Mouse (Mus musculus) cerebellum, postnatal 25 days (tissue): ENCODE measurements at regions not wholly inside any gene's neighbourhood (a gene's known extent, or its start where the extent isn't known, plus 50 kb on each side); places are given as distances from the start of the nearest gene placed in this dataset.

Experiments used
- DNase-seq, 2 experiments: peaks; one replicate each; pipeline ENCODE4 v3.0.0; 2021; ENCODE audit warnings: mixed read lengths in 2 of 2

DNA sequence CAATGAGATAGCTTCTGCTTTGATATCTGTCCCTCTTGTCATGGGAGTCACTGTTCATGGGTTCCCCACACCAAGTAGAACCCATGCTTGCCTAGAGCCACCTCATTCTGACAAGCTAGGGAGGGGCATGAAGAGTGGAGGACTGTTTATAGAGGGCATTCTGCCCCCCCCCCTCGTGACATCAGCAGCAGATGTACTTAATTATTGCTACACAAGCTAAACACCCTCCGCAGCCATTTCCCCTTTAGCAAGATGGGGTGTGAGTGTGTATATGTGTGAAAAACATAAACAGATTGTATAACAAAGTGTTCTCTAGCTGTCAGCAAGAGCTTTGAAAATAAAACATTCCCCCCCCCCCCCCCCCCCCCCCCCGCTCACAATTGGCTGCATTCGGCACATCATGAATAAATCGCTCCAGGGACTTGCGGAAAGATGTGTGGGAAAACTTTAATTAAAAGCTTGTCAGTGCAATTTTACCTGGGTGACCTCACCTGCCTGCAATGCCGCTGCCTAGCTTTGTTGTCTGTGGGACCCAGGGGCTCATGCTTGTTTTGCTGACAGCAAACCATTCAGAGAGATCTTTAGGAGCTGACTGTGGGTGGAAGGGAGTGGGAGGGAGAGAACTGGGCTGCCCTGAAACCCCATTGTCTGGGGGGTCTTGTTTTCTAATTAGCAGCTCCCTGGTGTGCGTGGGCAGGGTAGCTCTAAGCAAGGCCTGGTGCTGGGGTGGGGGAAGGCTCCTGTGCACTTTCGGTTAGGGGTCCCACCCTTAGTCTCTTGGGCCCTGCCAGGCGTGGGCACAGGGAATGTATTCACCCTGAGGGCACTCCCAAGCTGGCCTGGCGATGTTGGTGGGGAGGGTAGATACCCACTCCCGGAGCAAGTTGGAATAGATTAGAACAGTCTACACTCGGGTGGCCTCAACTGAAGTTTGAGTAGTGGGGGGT is 63.4 kb downstream of the Irx2 start:
- no peak for DNase-seq

- no peak for DNase-seq
Measured at GRCm38 (mm10) chr13:72707469-72707868, 78.8 kb downstream of the Irx2 start.

GRCm38 (mm10) chr13:72708728-72709127 is 80.1 kb downstream of the Irx2 start:
- DNase-seq = no peak

DNA sequence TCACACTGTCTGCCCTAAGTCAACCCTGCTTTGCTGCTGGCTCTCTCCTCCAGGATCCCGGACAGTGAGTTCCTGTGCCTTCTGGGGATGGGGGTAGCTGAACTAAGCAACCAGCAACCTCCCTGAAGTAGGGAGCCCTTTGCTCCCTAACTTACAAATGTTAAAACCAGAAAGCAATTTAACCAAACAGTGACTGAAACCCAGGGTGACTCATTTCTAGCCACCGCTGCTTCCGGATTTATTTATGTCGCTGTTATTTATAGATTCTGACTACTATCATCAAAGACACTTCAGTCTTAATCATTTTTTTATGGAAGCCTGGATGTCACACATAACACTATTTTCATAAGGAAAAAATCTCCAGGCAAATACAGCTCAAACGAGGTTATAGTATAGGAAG is 81.4 kb downstream of the Irx2 start:
- no peak for DNase-seq

DNA sequence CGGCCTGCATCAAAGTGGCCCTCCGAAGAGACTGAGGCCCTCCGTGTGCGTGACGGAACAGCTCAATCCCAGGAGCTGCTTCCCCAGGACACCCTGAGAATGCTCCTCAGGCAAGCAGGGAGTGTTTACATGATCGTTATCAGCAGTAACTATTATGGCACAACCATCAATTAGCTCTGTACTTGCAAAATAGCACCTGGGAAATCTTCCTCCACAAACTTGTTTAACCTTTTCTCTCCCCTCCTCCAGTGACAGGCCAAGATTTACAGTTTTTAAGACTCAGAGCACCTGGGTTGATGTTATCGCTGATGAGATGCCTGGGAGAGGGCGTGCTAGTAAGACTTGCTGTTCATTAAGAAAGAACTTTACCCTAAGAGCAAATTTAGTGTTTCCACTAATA is 82.5 kb downstream of the Irx2 start:
- DNase-seq = no peak

DNA sequence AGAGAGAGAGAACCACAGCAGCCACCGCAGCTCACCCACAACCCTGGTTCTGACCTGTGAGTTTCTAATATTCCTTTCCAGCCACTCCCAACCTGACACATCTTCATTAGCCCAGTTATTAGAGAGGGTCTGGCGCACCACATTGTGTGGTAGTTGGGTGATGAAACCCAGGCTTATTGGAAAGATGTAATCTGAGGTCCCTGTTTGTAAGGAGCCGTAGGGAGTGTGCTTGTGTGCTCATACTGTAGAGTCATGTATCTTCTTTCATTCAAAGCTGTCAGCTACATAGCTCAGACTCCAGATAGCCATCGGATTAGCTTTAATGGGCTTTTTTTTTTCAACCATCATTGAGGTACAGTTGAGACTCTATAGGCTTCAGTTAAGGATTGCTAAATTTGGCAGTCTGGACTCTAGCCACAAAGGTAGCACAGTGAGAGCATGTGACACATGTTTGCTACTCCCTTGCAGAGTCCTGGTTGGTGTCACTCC is 83.3 kb downstream of the Irx2 start:
- DNase-seq = no peak

DNA sequence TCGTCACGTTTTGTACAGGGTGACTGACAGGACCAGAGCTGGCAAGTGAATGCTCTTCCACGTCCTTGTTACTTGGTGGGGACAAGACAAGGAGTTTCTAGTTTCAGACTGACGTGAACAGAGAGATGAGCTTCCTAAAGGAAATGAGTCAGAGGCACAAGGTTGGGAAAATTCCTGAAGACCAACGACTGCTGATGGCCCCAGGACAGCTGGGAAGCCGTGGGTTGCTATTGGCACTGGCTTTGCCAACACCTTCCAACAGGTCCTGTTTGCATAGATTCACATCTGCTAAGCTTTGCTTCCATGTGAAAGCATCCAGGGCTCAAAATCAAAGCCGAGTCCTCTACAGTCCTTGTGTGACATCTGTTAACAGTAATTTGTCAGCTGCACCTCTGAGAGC is 86.2 kb downstream of the Irx2 start:
- DNase-seq = no peak

DNA sequence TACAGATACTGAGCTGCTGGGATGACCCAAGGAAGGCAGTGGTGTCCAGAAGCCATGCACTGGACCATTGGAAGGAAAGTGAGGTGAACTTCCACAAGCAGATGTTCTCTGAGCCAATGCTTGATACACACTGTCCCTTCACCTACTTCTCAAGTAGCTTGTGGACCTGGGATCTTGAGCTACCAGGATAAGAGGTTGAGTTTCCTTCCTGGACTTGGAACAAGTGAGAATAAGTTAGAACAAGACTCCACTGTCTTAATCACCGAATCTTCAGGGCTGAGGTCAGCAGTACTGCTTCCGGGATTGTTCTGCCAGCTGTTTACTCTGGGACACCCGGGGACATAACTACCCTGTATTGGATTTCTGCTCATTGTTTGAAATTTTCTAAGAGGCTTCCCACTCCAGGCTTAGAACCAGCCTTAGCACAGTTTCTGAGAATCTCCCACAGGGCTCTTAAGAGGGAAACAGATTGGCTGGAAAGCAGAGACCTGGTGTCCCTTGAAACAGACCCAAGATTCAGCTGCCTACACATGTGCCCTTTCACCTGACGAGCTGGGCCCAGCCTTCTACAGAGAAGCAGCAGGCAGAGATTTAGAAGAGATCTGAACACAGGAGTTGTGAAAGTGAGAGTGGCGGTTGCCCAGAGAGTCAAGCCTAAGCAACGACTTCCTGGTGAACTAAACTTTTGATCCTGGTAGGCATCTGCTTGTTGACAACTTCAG is 87.5 kb downstream of the Irx2 start:
- DNase-seq = no peak

- DNase-seq = peak; percentile 25 to 29
Measured at GRCm38 (mm10) chr13:72727126-72727525, 98.5 kb downstream of the Irx2 start.

DNA sequence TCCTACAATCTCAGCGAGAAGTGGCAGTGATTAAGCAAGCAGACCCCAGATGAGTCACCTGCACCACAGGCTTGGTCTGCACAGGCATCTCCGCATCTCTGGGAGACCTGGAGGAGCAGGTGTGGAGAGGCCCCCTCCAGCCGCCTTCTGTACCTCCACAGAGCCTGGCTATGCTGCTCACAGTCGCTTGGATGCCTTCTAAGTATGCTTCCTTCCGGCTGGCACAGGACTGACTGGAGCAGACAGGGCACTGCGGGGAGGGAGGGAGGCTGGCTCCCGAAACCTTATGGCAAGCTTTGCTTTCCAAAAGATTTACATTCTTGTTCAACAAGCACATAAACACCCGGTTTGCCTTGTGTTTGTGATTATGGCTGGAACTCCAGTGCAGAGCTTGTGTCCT is 107.3 kb downstream of the Irx2 start:
- peak; percentile 75 to 84 for DNase-seq

DNA sequence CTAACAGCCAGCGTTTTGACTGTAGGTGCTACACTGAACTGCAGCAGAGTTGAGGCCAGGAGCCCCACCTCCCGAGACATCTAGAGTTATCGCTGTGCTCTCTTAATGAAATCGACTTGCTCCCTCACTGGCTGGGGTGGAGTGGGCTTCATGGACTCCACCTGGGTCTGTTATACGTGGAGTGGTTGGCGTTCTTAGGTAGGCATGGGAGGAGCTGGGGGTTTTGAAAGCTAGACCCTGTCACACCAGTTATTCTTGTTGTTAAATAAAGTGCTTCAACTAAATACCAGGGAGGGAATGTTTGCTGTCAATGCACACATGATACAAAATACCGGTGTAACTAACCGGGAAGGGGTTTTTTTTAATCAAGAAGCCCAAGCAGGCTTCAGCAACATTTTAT is 108.4 kb downstream of the Irx2 start:
- no peak for DNase-seq

DNA sequence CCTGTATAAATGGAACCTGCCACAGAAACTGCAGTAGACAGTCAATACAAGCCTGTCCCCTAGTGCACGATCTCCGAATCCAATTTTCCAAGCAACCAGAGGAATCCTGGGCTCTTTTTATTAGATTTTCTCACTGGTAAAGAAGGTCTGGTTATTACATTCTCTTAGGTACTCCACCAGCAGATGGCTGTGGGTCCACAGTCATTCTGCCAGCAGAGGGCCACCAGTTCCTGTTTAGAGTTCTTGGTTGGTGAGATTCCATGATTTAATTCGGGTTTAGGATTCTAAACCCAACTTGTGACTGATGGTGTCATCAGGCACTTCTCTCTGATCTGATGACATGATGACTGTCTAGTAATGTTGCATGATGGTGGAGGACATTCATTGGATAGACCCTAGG is 118.6 kb downstream of the Irx2 start:
- peak in 1 of 2 experiments; percentile 21 for DNase-seq

GRCm38 (mm10) chr13:72755036-72755435 is 126.4 kb downstream of the Irx2 start:
- peak; percentile 54 to 77 for DNase-seq

DNA sequence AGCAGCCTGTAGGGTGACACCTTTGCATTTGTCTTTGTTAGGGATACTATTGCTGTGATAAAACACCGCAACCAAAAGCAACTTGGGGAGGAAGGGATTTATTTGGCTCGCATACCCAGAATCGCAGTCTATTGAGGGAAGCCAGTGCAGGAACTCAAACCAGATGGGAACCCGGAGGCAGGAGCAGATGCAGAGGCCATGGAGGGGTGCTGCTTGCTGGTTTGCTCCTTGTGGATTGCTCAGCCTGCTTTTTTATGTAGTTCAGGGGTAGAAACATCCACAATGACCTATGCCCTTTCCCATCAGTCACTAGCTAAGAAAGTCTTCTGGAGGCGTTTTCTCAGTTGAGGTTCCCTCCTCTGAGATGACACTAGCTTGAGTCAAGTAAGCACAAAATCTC is 133.9 kb downstream of the Irx2 start:
- DNase-seq = no peak

- DNase-seq = no peak
Measured at GRCm38 (mm10) chr13:72763337-72763736, 134.7 kb downstream of the Irx2 start.

DNA sequence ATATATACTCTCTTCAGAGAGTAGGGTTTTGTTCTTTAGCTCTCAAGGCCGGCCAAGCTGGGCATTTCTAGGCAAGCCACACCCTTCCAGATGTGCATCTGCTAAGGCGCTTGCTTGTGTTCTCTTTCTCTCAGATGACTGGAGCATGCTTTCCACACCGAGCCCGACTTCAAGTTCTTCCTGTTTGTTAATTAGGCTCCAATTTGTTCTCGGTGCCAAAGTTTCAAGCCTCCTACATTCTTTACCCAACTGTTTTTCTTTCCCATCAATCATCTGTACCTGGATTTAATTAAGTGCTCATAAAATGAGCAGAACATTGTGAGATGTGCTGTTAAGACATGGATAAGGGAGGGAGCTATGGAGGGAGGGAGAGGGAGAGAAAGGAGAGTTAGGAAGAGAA is 138.7 kb downstream of the Irx2 start:
- no peak for DNase-seq

DNA sequence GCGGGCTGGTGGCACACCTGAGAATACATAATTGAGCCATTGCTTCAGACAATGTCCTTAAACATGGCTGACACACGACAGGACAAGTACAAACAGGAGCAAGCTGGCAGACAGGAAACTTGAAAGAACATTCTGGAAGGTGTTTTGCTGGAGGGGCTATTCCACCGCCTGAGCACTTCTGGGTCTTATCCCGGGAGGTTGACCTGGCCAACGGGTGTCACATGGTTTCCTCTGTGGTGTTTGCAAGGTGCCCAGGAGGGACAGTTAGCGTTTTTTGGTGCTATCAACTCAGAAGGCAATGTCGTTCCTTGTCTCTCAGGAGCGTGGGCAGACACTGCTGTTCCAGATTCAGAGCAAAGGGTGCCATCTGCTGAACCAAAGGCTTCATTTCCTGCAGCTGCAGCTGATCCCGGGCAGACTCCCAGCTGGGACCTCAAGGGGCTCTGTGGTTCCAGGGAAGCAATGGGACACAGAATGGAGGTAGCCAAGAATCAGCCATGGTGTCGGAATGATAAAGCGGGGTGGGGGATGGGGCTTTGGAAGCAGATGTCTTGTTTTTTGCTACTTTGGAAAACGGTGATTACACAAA is 140.5 kb downstream of the Irx2 start:
- DNase-seq = peak; percentile 10 to 26

GRCm38 (mm10) chr13:72783026-72783726 is 154.6 kb downstream of the Irx2 start:
- peak; percentile 26 to 31 for DNase-seq

DNA sequence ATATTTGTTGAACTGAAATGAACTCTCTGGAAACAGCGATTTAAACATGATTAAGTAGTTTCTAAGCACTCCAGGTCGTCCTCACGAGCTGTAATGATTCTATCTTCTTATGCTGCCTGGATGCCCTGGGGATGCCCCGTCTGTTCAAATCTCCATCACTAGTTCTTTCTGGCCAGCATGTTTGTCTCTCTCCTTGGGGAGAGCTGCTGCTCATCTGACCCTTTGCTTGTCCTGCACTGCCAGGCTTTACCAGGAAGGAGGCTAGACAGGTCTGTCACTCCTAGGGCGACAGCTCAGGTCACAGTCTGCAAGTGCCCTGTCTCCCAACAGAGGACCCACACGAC is 155.1 kb downstream of the Irx2 start:
- DNase-seq = peak; percentile 25 to 27

- no peak for DNase-seq
Measured at GRCm38 (mm10) chr13:72792695-72793094, 164.1 kb downstream of the Irx2 start.

GRCm38 (mm10) chr13:72800021-72800420 is 171.4 kb downstream of the Irx2 start:
- DNase-seq = no peak

DNA sequence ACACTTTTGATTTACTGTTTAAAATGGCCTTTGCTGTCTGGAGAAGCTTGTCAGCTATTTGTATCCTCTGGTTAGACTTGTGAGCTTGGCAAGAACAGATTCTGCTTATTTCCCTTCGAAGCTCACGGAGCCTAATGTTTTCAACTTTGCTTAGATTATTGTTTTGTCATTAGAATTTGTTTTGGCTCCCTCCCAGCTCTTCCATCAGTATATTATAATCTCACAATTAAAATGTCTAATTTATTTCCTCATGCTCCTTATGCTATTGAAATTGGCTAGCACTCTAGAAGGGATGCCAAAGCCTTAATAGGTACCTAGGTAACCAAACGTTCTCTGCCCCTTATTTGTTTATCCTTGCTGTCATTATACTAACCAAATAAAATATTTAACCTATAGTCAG is 171.9 kb downstream of the Irx2 start:
- DNase-seq = no peak

- no peak for DNase-seq
Measured at GRCm38 (mm10) chr13:72803374-72803773, 174.8 kb downstream of the Irx2 start.
